Mouse (Mus musculus): ENCODE measurements around the gene Scgb2b27.
"Not testable (repeated sequence)": the region's sequence is repeated elsewhere in the genome, so short reads cannot be mapped to it uniquely, and the experiment has no call there.

Scgb2b27 gene

GRCm38 (mm10) chr7:34013842-34014241, at the start of gene Scgb2b27:
Gene Scgb2b27 (minus strand): TSS chr7:34013942.
- H3K27me3 ChIP-seq (ENCODE audit: insufficient read depth, low read length) = no peaks in the 10 kb centered on the region
- H3K36me3 ChIP-seq (ENCODE audit: insufficient read depth, low read length) = no peaks in the 10 kb centered on the region
- H3K4me3 ChIP-seq (replicated peaks; ENCODE audit: low read length) = no peak within 1 kb of the TSS
- H3K9me3 ChIP-seq (ENCODE audit: low read length) = peaks cover 4% of the 10 kb centered on the region
- TF ChIP-seq POU5F1 (IDR thresholded peaks at IDR 0.05; ENCODE audit: borderline replicate concordance, low read length) (no peak), CTCF (conservative IDR thresholded peaks at IDR 0.05; ENCODE audit: low read length) (no peak), NANOG (IDR thresholded peaks at IDR 0.05; ENCODE audit: borderline replicate concordance, low read length) (no peak)
- H3K4me1 ChIP-seq (replicated peaks; ENCODE audit: low read depth, low read length) = no peaks in the 10 kb centered on the region

- peaks cover 82% of the 10 kb centered on the region for H3K9me3 ChIP-seq (ENCODE audit: low read length)
- not testable (repeated sequence) for H3K4me3 ChIP-seq (replicated peaks; ENCODE audit: low read length); H3K4me1 ChIP-seq (replicated peaks; ENCODE audit: low read depth, low read length); H3K27me3 ChIP-seq (ENCODE audit: insufficient read depth, low read length); H3K36me3 ChIP-seq (ENCODE audit: insufficient read depth, low read length)
Observed at GRCm38 (mm10) chr7:34036076-34036815, 22.5 kb upstream of the Scgb2b27 start.

- not testable (repeated sequence) for H3K4me1 ChIP-seq (replicated peaks; ENCODE audit: low read depth, low read length); H3K36me3 ChIP-seq (ENCODE audit: insufficient read depth, low read length); H3K27me3 ChIP-seq (ENCODE audit: insufficient read depth, low read length); H3K4me3 ChIP-seq (replicated peaks; ENCODE audit: low read length)
- peaks cover 96% of the 10 kb centered on the region for H3K9me3 ChIP-seq (ENCODE audit: low read length)
Observed at GRCm38 (mm10) chr7:34034579-34034978, 20.8 kb upstream of the Scgb2b27 start.

- H3K9me3 ChIP-seq (ENCODE audit: low read length) = peaks cover 96% of the 10 kb centered on the region
- H3K27me3 ChIP-seq (ENCODE audit: insufficient read depth, low read length) = no peaks in the 10 kb centered on the region
- TF ChIP-seq CTCF (conservative IDR thresholded peaks at IDR 0.05; ENCODE audit: low read length) (no peak), POU5F1 (IDR thresholded peaks at IDR 0.05; ENCODE audit: borderline replicate concordance, low read length) (no peak), NANOG (IDR thresholded peaks at IDR 0.05; ENCODE audit: borderline replicate concordance, low read length) (no peak)
- no peak overlapping the region for H3K4me3 ChIP-seq (replicated peaks; ENCODE audit: low read length)
- H3K36me3 ChIP-seq (ENCODE audit: insufficient read depth, low read length) = no peaks in the 10 kb centered on the region
- H3K4me1 ChIP-seq (replicated peaks; ENCODE audit: low read depth, low read length) = no peaks in the 10 kb centered on the region
Observed at GRCm38 (mm10) chr7:34030026-34030425, 16.3 kb upstream of the Scgb2b27 start.

- 0 out of 2 replicates have a peak overlapping the region, but pooled peaks have one; percentile 3 for H3K4me3 ChIP-seq (replicated peaks; ENCODE audit: low read length)
- peaks cover 98% of the 10 kb centered on the region for H3K9me3 ChIP-seq (ENCODE audit: low read length)
Observed at GRCm38 (mm10) chr7:34027202-34027601, 13.5 kb upstream of the Scgb2b27 start.

GRCm38 (mm10) chr7:34025641-34026040, 11.9 kb upstream of the Scgb2b27 start:
- Histone ChIP-seq H3K4me3 (replicated peaks; ENCODE audit: low read length) (no peak overlapping the region), H3K4me1 (replicated peaks; ENCODE audit: low read depth, low read length) (no peaks in the 10 kb centered on the region), H3K9me3 (ENCODE audit: low read length) (peaks cover 89% of the 10 kb centered on the region), H3K36me3 (ENCODE audit: insufficient read depth, low read length) (no peaks in the 10 kb centered on the region), H3K27me3 (ENCODE audit: insufficient read depth, low read length) (no peaks in the 10 kb centered on the region)
- TF ChIP-seq CTCF (conservative IDR thresholded peaks at IDR 0.05; ENCODE audit: low read length) (no peak), NANOG (IDR thresholded peaks at IDR 0.05; ENCODE audit: borderline replicate concordance, low read length) (no peak), POU5F1 (IDR thresholded peaks at IDR 0.05; ENCODE audit: borderline replicate concordance, low read length) (no peak)

More at GRCm38 (mm10) chr7:34027202-34027601, 13.5 kb upstream of the Scgb2b27 start:
- not testable (repeated sequence) for H3K4me1 ChIP-seq (replicated peaks; ENCODE audit: low read depth, low read length); H3K36me3 ChIP-seq (ENCODE audit: insufficient read depth, low read length); H3K27me3 ChIP-seq (ENCODE audit: insufficient read depth, low read length)

GRCm38 (mm10) chr7:34021183-34021582, 7.4 kb upstream of the Scgb2b27 start, which contains the start of gene Scgb1b27:
Gene Scgb1b27 (plus strand): TSS chr7:34021483.
- H3K4me1 ChIP-seq (replicated peaks; ENCODE audit: low read depth, low read length); H3K27me3 ChIP-seq (ENCODE audit: insufficient read depth, low read length); H3K4me3 ChIP-seq (replicated peaks; ENCODE audit: low read length); H3K36me3 ChIP-seq (ENCODE audit: insufficient read depth, low read length): not testable (repeated sequence)
- H3K9me3 ChIP-seq (ENCODE audit: low read length) = peaks cover 46% of the 10 kb centered on the region

- peaks cover 45% of the 10 kb centered on the region for H3K9me3 ChIP-seq (ENCODE audit: low read length)
- not testable (repeated sequence) for H3K36me3 ChIP-seq (ENCODE audit: insufficient read depth, low read length); H3K4me3 ChIP-seq (replicated peaks; ENCODE audit: low read length); H3K27me3 ChIP-seq (ENCODE audit: insufficient read depth, low read length); H3K4me1 ChIP-seq (replicated peaks; ENCODE audit: low read depth, low read length)
- peak; percentile 31 for TF ChIP-seq CTCF (conservative IDR thresholded peaks at IDR 0.05; ENCODE audit: low read length)
Observed at GRCm38 (mm10) chr7:33982281-33982680, 31.5 kb downstream of the Scgb2b27 start.

Data from E14TG2a.4 (cell line).